In the genomic region with DNA sequence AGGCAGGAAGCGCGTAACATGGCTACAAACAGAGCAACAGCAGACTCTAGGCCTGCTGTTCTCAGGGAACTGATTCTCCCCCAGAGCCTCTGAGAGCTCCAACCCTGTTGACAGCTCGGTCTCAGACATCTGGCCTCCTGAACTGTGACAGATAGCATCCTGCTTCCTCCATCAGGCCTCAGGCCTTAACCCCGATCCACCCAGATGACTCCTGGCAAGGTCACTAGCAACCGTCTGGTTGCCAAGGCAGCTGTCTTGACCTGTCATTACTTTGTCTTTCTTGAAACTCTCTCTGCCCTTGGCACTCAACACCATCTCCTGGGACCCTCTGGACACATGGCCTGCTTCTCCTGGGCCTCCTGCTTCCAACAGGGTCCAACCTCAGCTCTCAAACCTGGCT, we compare ENCODE assay signal across 11 mouse cellular contexts. TPM values are rescaled to one million over a fixed set of nuclear protein-coding genes. Genes with fewer than 3 reads are reported as not detected.
DNase-seq lines count a peak whose midpoint lies in the region; ATAC-seq and TF ChIP-seq lines count a peak whose summit lies in the region.
"Had no signal": no experiment of that assay in that cellular context is flagged by ENCODE, and none has a peak within 500 bp of the region (broad histone marks: within the 10 kb centered on the region; RNA-seq: fewer than 3 reads in every experiment).

No protein-coding gene starts in this region.

- H3K9me3 ChIP-seq in heart, postnatal 0 days (replicated peaks; ENCODE audit: control insufficient read depth, low read length), result no peaks in the 10 kb centered on the region

- TF ChIP-seq POLR2A in testis, adult 2 months (IDR thresholded peaks at IDR 0.05; ENCODE audit: control insufficient read depth, low read depth, low read length), result no peak

- 33% methylated on average over 5 of the region's 5 CpGs for WGBS in heart, postnatal 0 days

- no peak for TF ChIP-seq EP300 in heart, postnatal 0 days (IDR thresholded peaks at IDR 0.05; ENCODE audit: low read depth)

- H3K36me3 ChIP-seq in testis, adult 2 months (ENCODE audit: control insufficient read depth, insufficient read depth, low read length), result no peaks in the 10 kb centered on the region
- peaks cover 27% of the 10 kb centered on the region for H3K36me3 ChIP-seq in heart, postnatal 0 days (replicated peaks; ENCODE audit: control insufficient read depth, insufficient read depth, low read length)

- DNase-seq in gastrocnemius, adult 18-20 months (ENCODE audit: low spot score), result peak; percentile 71
- no peak for DNase-seq in gastrocnemius, postnatal 10 days
- no peak for DNase-seq in testis, postnatal 14 days (ENCODE audit: low spot score)
- peak; percentile 21 for DNase-seq in heart, postnatal 0 days (ENCODE audit: low spot score)
- no peak for DNase-seq in T-cell, adult 2 months (ENCODE audit: low spot score)
- no peak for DNase-seq in layer of hippocampus, adult 9-10 months (ENCODE audit: low spot score)
- DNase-seq: cerebellum, postnatal 36 days had no signal

- H3K27ac ChIP-seq in testis, adult 2 months (ENCODE audit: control insufficient read depth, insufficient read depth, low read depth, low read length), result no peak overlapping the region
- H3K27ac ChIP-seq in heart, postnatal 0 days (ENCODE audit: low read depth), result no peak overlapping the region
- H3K27ac ChIP-seq: macrophage had no signal

- H3K4me3 ChIP-seq in testis, adult 2 months (ENCODE audit: control insufficient read depth, low read depth, low read length), result peak overlapping the region; percentile 50
- no peak overlapping the region for H3K4me3 ChIP-seq in heart, postnatal 0 days (ENCODE audit: low read depth, low read length)

- ATAC-seq in heart, postnatal 0 days (ENCODE audit: insufficient read depth, low read depth), result peak; percentile 49
- ATAC-seq in monocyte, adult 5-6 weeks (replicated peaks; ENCODE audit: insufficient number of reproducible peaks, low FRiP score, low TSS enrichment, poor library complexity, severe bottlenecking), result no peak

- H3K4me2 ChIP-seq in heart, postnatal 0 days (ENCODE audit: low read depth, low read length), result no peak overlapping the region

- TF ChIP-seq CTCF in testis, adult 2 months (IDR thresholded peaks at IDR 0.05; ENCODE audit: control insufficient read depth, insufficient read depth, insufficient replicate concordance, low read depth, low read length), result no peak
- no peak for TF ChIP-seq CTCF in heart, postnatal 0 days (IDR thresholded peaks at IDR 0.05; ENCODE audit: low read depth)

- H3K4me1 ChIP-seq in testis, adult 2 months (ENCODE audit: control insufficient read depth, insufficient read depth, low read length), result peaks cover 13% of the 10 kb centered on the region
- H3K4me1 ChIP-seq in heart, postnatal 0 days (ENCODE audit: control insufficient read depth, insufficient read depth), result peaks cover 9% of the 10 kb centered on the region; the same call in 1 of the 2 replicates

- H3K27me3 ChIP-seq in testis, adult 2 months (ENCODE audit: control insufficient read depth, insufficient read depth, low read length), result no peaks in the 10 kb centered on the region
- no peaks in the 10 kb centered on the region for H3K27me3 ChIP-seq in heart, postnatal 0 days (ENCODE audit: control insufficient read depth, insufficient read depth, low read length)

- H3K9ac ChIP-seq in heart, postnatal 0 days (replicated peaks; ENCODE audit: low read depth, low read length), result no peak overlapping the region

RNA-seq across cellular contexts. Expression of gene Spsb1, which starts 51.8 kb away (rescaled TPM):
- total RNA-seq in gastrocnemius, adult 18-20 months (2021), result 1 to 10 TPM; 5.9 to 9.6 TPM
- 10 to 100 TPM; 18.9 to 21.1 TPM for total RNA-seq in gastrocnemius, postnatal 10 days (2021)
- polyA plus RNA-seq in testis, adult 2 months (2012; rRNA removed), result 71.5 and 79.1 TPM in 2 replicates
- 13.2 and 19.3 TPM in 2 replicates for total RNA-seq in heart, postnatal 0 days (2014; rRNA removed; ENCODE audit: low replicate concordance)
- polyA plus RNA-seq in heart, postnatal 0 days (2015; fragmentation: Nextera tagmentation; extraction: Ambion mirVana), result 14.4 and 15.2 TPM in 2 replicates
- total RNA-seq in monocyte, adult 5-6 weeks (2017), result 0.39 TPM in 1 of 3 replicates, not detected in the others
- total RNA-seq: granulocyte monocyte progenitor cell, adult 5-6 weeks had no signal

Comparison
In these comparisons a context has a peak if more than half of its experiments do, and no peak if none do; other contexts are left out.
1. DNase-seq: peak in gastrocnemius, adult 18-20 months (single experiment) and heart, postnatal 0 days (single experiment); none in gastrocnemius, postnatal 10 days (single experiment), testis, postnatal 14 days (single experiment), T-cell, adult 2 months (single experiment) and layer of hippocampus, adult 9-10 months (single experiment).